Mouse (Mus musculus) embryo, embryonic 9.5 days (tissue): ENCODE data around the gene Spic.
"Not testable (repeated sequence)": the region's sequence is repeated elsewhere in the genome, so short reads cannot be mapped to it uniquely, and the experiment has no call there.

ENCODE experiments used
- DNase-seq: peaks from one replicate; pipeline ENCODE4 v3.0.0-alpha.2; 2017; ENCODE audit errors: extremely low spot score

The Spic gene

DNA sequence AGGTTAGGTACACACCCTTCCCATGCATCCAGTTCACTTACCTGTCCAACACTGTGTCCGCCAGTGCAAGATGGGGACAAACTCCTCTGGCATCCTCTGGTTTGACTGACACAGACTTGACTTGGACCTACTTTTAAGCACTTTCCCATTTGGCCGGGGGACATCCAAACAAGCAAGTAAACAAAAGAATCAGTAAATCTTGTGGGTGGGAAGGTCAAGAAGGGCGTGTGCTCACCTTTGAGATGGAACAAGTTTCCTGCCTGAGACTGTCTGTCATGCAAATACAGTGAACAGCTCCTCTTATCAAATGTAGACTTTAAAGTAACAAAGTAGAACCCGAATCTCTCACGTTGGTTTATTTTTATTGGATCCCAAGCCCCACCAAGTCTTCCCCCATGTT is at the start of gene Spic:
Gene Spic, minus strand, starts transcription at position 91 of the 400 bp plus-strand sequence.
- DNase-seq = no peak

DNA sequence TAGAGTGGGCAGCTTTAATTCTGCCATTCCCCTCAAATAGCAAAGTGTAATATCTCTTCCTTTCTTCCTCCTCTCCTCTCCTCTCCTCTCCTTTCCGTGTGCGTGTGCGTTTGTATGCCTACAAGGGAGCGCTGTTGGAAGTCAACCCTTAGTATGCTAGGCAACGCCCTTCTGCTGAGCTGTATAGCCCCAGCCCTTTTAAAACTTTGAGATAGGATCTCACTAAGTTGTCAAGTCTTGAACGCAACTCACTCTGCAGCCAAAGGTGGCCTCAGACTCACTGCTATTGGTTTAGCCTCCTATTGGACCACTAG is 47.5 kb upstream of the Spic start:
- no peak for DNase-seq

DNA sequence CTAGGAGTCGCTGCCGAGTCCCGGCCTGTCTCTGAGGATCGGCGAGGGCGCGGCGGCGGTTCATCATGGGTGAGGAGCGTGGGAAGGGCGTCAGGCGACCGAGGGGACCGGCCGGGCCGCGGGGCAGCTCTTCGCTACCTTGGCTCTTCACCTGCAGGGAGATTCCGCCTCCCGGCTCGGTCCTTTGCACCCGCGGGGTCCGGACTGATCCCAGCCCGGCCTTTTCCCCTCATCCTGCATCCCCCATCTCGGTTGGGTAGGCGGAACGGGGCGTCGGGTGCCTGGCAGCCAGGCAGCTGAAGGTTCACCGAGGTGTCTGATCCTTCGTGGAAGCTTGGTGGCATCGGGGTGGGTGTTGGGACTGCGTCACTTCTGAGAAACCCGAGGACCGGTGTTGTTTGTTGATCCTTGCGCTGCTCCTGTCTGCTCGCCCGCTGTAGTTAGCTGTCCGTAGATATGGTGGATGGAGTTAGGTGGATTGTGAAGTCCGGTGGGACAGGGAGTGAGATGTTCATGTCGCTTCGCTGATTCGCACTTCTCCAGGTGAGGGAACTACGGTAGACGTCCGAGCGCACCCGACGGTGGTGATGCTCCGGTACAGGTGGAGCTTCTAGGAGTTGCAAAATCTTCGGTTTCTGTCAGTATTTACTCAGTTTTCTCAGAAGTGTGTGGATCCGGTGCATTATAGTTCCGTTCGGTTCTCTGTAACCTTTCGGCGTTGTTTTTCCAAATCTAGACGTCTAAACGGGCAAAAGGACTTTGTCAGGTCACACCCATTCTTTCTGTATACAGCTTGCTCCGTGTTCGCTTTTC is 46.9 kb upstream of the Spic start:
- DNase-seq = no peak

DNA sequence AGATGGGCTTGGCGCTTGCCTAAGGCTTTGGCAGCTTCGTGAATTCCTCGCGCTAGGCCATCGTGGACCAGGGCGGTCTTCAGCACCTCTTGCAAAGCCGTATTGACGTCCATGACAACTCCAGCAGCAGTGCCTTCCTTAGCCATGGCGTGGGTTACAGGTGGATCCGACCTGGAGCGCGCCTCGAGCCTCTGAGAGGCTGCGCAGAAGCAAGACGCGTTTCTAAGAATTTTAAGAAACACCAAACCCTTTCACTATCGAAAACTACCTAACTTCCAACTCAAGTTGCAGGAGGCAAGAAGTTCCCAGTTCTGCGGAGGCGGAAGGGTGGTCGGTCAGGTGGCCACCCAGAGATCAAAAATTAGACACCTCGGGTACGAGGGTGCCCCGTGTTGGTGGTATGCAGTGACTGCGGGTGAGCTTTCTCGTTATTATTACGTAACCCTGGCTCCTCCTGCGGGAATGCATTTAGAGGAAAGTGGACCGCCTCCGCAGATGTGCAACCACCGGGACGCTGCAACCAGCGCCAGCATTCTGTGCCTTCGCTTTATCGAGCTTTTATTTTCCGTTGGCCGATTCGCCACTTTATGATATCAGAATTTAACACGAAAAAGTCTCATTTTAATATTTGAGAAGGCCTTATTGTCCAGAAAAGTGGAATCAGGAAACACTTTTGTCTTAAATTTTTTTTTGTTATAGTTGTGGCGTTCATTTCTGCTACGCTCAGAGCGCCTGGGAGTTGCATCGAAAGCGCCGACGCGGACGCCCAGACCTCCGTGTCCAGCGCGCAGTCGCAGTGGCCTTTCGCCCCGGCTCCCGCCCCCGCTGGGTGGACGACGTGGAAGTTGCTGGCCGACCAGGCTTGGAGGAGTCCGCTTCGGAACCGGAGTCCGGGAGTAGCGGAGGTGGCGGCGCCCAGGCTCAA is 46.0 kb upstream of the Spic start, which contains the start of gene Arl1:
Gene Arl1, plus strand, starts transcription at position 288 of the 925 bp plus-strand sequence.
- DNase-seq = peak; percentile 93

DNA sequence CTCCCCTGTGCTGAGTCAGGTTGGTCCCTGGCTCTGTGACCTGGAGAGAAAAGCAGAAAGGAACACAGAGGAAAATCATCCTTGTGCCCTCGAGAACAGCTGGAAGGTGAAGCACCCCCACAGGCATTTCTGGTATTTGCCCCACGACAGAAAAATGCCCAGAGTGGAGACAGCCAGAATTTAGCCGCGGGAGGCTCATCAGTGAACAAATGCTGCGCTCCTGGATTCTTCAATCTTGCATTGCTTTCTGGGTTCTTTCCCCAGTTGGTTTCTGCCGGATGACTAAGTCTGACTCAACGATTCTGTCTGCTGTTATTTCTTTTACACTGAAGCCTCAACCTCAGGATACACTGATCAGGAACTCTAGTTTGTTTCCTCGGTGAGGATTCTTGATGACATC is 43.4 kb upstream of the Spic start:
- no peak for DNase-seq

DNA sequence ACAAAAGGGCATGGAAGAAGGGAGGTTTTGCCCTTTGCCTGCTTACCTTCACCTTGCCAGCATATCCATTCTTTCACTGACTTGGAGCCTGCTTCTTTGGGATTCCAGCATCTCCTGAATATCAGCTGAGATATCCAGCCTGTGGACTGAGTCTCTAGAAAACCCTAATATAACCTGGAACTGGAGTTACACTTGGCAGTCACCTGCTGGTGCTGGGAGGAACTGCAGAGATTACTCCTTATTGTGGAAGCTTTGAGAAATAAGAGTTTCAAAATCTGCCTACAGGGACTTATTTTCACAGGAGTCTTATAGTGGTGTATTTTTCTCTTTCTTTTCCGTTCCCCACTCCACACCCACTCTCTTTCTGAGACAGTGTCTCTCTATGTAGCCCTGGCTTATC is 42.3 kb upstream of the Spic start:
- peak; percentile 11 for DNase-seq

DNA sequence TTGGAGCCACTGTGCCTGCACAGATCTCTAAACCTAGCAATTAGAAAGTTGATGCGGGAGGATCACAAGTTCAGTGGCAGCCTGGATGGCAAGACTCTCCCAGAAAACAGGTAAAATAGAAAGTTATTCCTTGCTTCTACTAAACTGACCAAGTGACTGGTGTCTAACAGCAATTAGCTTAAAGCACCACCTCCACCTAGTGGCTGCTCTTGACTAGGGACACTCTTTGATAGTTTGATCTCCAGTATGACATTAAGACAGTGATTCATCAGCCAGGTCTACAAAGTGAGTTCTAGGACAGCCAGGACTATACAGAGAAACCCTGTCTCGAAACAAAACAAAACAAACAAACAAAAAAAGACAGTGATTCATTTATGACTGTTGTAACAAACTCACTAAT is 40.5 kb upstream of the Spic start:
- DNase-seq = no peak

DNA sequence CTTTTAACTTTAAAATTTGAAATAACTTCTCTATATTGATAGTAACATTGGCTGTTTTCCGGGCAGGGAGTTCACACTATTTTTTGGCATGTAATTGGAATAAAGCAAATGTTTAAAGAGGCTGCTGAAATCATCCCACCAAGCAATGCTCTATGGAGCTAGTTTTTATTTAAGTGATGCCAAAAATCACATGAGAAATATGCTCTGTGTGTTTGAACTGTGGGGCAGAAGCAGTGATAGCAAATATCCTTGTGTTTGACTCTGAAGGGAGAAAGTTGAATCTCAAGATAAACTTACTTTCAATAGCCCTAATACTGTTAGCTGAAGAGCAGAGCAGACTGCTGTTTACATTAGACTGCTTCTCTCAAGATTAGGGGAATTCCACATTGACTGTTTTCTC is 34.8 kb upstream of the Spic start:
- no peak for DNase-seq

DNA sequence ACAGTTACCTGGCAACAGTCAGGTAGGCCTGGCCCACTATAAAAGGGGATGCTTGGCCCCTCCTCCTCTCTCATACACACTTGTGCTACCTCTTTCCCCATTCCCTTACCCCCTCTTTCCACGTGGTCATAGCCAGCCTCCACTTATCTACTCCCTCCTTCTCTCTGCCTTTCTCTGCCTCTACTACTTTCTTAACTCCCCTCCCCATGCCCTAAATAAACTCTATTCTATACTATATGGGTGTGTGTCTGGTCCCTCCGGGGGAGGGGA is 32.9 kb upstream of the Spic start:
- DNase-seq = no peak

DNA sequence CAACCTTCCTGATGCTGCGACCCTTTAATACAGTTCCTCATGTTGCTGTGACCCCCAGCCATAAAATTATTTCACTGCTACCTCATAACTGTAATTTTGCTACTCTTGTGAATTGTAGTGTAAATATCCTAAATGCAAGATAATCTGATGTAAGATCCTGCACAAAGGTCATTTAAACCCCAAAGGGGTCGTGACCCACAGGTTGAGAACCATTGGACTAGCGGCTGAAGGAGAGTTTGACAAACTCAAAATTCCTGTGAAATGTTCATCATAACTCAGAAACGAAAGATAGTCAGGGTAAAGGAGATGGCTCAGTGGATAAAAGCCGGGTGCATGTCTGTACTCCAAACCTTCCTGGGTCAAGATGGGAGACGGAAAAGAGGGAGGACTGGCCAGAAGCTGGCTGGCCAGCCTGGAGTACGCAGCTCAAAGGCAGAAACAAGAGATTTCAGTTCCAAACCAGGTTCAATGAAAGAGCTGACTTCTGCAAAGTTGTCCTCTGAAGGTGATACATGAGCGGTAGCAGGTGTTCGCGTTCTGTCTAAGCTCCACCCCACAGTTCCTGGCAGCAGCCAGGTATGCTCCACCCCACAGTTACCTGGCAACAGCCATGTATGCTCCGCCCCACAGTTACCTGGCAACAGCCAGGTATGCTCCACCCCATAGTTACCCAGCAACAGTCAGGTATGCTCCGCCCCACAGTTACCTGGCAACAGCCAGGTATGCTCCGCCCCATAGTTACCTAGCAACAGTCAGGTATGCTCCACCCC is 32.4 kb upstream of the Spic start:
- no peak for DNase-seq

DNA sequence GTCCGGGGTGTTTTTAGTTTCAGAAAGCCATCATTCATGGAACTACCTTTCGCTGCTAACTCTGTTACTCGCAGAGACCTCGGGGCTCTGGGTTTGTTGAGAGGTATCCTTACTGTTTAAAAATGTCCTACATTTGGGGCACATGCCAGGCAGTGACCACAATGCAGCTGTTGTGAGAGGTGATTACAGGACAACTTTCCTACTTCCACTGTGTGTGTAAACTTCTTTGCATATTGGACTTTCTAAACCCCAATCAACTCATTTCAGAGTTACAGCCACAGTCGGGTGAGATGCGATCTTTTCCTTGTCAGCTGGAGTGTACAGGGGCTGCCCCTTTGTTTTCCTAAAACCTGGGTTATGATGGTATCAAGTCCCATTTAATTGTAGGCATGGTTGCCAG is 30.8 kb upstream of the Spic start:
- no peak for DNase-seq

DNA sequence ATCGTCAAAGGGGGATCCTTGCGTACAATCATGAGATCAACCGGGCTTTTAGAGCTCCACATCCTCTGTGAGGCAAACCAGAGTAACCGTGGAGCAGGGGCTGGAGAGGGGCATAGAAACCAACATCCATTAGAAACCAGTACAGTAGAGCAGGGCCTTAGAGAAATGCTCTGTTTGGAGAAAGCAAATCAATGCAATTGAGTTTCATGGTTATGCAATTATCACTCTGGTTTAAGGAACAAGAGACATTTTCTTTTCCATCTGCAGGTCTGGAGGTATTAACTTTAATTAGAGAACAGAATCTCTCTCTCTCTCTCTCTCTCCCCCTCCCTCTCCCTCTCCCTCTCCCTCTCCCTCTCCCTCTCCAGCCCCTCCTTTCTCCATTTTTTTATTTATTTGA is 29.9 kb upstream of the Spic start:
- no peak for DNase-seq

DNA sequence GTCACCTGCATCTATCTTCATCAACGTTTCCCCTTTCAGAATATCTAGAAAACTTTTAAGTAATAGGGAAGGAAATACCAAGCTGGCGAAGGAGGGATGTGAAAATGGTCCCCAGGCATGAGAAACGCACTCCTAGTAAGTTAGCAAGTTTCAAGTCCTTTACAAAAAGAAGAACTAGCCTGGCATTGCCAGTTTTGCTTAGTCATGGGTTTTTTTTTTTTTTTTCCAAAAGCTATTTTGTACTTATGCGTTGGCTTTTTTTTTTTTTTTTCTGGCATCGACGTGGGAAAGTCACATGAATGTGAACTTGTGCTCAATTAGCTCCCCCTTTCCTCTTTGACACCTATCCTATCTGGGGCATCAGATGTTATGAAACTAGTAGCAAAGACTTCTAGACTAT is 27.5 kb upstream of the Spic start:
- no peak for DNase-seq

DNA sequence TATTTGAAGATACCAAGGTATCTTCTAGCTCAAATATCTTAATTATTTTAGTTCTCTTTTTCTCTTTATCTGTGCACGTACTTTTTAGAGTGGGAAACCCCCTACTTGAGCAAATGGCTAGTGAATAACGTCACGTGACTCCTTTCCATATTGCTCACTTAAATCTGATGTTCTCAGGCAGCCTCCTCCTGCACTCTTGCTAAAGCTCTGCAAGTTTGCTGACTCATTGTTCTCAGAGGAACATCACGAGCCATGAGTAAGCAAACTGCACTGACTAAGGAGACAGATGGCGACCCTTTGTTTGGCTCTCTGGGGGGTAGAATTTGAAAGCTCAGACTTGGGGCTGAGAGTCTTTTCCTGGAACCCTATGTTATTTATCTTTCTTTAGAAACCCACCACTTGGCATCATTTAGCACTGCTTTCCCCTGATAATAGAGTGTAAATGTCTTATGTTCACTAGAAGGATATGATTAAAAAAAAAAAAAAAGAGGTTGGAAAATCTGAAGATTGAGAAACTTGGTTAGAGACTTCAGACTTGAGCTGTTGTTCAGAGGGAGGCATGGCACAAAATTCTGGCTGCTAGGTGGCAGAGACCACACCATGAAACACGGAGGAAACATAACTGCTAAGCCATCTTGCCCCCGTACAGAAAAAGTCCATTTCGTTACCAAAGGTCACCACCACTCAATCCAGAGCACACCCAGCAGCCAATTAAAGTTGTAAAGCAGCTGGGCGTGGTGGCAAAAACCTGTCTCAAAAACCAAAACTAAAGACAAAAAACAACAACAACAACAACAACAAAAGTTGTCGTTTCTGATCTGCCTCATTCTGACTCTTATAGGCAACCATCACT is 24.1 kb upstream of the Spic start:
- no peak for DNase-seq

DNA sequence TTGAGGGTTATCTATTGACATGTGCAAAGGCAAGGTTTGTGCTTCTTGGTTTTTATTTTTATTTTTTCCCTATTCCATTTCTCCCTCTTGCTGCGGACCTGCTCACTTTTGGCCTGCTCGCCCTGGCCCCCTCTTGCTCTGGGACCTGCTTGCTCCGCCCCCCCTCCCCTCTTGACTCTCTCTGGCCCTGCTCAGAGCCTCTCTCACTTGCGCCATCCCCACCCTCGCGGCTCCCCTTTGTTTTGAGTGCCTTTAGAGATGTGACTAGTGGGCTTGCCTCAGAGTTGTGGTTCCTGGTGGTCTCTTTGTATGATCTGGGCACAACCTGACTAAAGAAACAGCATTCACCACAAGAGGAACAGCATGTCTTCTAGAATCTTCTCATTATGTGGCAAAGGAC is 16.1 kb upstream of the Spic start:
- DNase-seq = no peak

DNA sequence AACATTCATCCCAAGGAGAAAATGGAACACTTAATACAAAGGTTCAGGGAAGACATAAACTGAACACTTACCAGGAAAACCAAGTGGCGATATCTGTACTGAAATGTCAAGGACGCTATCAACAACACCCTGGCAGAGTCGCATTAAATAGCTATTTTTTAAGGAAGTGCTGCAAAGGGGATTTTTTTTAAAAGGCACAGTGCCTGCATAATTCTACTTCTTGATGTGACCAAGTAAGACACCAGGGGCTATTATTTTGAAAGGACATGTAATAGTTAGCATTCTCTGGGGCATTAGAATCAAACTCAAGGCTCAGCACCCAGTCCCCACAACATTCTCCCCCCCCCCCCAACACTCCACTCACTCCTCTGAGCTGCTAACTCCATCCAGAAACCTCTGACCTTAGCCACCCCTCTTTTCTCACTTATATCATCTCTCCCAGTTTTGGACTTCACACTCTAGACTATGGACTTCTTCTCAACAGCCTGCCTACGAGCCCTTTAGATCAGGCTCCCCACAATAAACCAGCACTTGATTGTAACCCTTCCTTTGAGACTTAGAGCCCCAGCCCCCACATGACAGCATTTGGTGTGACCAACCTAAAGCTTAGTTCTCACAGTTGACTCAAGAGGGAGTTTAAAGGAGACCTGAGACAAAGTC is 1.8 kb downstream of the Spic start:
- DNase-seq = no peak

DNA sequence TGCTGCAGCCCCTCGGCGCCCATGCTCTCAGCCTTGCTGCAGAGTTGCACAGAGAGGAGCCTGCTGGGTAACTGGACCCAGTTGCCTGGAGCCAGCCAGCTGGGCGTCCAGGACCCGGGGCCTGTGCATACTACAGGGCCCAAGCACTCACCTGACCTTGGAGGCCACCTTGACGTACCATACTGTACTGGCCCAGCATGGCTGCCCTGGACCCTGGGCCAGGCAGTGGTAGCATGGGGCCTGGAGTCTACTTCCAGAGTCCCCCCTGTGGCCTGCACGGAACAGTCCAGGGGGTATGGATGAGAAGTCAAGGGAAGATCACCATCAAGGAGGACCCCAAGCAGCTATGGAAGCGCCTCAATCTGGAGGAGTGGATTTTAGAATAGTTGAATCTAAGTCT is 12.0 kb downstream of the Spic start:
- DNase-seq = no peak

DNA sequence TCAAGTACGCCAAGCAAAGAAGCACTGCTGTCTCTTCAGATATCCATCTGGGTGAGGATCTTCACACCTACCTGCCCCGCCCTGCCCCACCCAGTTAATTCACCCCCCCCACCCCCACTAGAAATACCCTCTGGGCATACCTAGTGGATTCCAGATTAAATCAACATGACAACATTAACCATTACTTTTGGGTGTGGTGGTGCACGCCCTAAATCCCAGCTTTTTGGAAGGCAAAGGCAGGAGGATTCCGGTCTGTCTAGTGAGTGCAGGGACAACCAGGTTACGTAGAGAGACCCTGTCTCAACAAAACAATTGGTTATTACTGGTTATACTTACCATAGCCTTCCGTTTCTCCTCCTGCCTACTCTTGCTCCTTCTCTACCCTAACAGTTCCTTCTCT is 12.7 kb downstream of the Spic start:
- no peak for DNase-seq

DNA sequence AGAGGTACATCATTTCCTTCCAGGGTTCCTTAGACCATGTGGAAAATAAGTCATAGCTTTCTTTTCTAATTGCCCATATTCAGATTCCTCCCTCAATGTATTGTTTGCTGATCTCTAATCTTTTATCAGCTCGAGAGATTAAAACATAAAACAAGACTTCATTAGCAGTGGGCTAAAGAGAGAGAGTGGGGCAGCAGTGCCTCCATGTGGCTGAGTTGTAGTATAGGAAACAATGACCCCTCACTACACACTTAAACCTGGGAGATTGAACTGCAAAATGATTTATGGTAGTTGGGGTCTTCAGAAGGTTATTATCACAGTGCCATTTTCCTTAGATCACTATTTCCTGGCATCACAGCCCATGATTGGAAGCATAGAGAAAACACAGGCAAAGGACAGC is 15.1 kb downstream of the Spic start:
- DNase-seq = no peak

DNA sequence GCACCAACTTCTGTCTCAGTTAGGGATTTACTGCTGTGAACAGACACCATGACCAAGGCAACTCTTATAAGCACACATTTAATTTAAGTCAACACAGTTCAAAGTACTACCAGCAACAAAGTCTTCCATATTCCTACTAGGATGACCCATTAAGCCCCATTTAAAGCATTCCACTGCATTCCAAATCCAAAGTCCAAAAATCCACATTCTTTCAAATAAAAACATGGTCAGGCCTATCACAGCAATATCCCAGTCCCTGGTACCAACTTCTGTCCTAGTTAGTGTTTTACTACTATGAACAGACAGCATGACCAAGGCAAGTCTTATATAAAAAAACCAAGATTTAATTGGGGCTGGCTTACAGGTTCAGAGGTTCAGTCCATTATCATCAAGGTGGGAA is 21.0 kb downstream of the Spic start:
- DNase-seq = not testable (repeated sequence)

DNA sequence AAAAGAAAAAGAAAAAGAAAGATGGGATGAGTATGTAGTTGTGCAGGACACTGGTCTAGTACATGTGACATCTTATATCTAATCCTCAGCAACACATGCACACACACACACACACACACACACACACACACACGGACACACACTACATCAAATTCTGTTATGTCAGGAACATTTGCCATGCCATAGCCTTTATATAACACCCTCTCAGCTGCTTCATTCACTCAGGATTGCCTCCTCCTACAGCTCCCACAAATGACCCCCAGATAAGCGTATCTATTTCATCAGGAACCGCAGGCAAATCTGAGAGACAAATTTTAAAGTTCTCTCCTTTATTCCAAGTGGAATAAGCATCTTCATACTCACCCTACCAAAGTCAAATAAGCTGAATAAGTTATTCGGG is 25.9 kb downstream of the Spic start:
- no peak for DNase-seq
